Mouse (Mus musculus): Measurements from ENCODE around the gene Asf1b.

The Asf1b gene

GRCm38 (mm10) chr8:84019738-84020137 lies 64.4 kb downstream of the Asf1b start:
- DNase-seq (ENCODE audit: low spot score in 2 of 2): no peak
